Mouse (Mus musculus): ENCODE measurements around the gene Pkmyt1. TPM values are rescaled to one million over a fixed set of nuclear protein-coding genes. Genes with fewer than 3 reads are reported as not detected.

Pkmyt1 gene
- polyA plus RNA-seq, 1 experiment: 46.9 TPM

- TF ChIP-seq TAL1 (IDR thresholded peaks at IDR 0.05; ENCODE audit: low read length) (no peak), GATA1 (IDR thresholded peaks at IDR 0.05; ENCODE audit: low read length) (no peak)
- H3K27me3 ChIP-seq (ENCODE audit: control insufficient read depth): peaks cover 49% of the 10 kb centered on the region
- peaks cover 6% of the 10 kb centered on the region; the same call in 1 of the 2 replicates for H3K9me3 ChIP-seq (ENCODE audit: control insufficient read depth, low read length)
- H3K36me3 ChIP-seq (ENCODE audit: control insufficient read depth): no peaks in the 10 kb centered on the region; the same call in 1 of the 2 replicates
- H3K4me3 ChIP-seq (replicated peaks): peak overlapping the region; percentile 47
- H3K4me1 ChIP-seq (ENCODE audit: control insufficient read depth): peaks cover 9% of the 10 kb centered on the region
Observed at GRCm38 (mm10) chr17:23748631-23749391, 22.7 kb downstream of the Pkmyt1 start.

DNA sequence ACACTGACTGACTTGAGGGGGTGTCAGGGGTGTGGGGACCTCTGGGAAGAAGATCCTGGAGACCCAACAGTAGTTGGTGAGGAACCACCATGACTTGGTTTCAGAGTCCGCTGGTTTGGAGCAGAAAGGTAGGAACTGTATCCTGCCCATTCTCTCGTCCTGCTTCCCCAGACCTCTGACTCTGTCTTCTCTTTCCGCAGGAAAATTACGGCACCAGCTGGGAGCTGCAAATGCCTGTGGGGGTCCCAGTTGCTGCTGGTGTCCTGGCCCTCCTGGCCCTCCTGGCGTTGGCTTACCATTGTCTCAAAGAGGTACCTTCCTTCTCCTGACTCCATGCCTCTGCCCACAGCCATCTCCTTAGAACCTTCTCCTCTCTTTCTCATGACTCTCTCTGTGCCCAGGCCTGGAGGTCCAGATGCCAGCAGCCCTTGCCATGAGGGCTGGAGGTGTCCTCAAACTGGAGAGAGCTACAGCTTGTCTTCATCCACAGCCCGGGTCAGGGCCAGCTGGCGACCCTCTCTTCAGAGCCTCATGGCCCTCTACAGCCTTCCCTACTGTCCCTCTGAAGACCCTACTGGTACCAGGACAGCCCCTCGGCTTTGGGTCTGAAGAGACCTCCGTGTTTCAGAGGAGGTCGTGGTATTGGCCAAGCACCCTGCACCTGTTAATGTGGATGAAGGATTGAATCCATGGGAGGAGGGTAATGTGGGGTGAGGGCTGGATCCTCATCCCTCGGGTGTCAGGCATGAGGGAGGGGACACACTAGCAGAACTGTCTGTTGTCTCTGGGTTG, 23.5 kb downstream of the Pkmyt1 start:
- no peak for TF ChIP-seq TAL1 (IDR thresholded peaks at IDR 0.05; ENCODE audit: low read length)
- TF ChIP-seq GATA1 (IDR thresholded peaks at IDR 0.05; ENCODE audit: low read length): no peak
- Histone ChIP-seq H3K4me3 (replicated peaks) (peak overlapping the region; percentile 47), H3K4me1 (ENCODE audit: control insufficient read depth) (peaks cover 9% of the 10 kb centered on the region)

DNA sequence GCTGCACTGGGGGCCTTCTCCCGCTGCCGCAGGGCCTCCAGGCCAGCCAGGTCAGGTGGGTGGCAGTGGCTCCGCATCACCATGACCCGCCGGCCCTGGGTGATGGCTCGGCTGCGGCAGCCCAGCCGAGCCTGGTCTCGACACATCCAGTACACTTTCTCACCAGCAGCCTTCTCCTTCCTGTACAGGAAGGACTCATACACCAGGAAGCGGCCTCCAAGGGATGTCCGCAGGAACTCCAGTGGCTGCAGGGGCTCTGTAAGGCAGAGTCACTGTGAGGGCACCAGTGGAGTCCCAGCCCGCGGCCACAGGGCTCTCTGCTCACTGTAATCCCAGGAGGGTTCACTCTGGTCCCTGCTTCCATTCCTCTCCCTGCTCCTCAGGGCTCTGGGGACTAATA, 29.6 kb downstream of the Pkmyt1 start:
- Histone ChIP-seq H3K36me3 (ENCODE audit: control insufficient read depth) (peaks cover 11% of the 10 kb centered on the region), H3K9me3 (ENCODE audit: control insufficient read depth, low read length) (peaks cover 2% of the 10 kb centered on the region; the same call in 1 of the 2 replicates), H3K27me3 (ENCODE audit: control insufficient read depth) (no peaks in the 10 kb centered on the region), H3K4me3 (replicated peaks) (no peak overlapping the region), H3K4me1 (ENCODE audit: control insufficient read depth) (no peaks in the 10 kb centered on the region)
- no peak for TF ChIP-seq GATA1 (IDR thresholded peaks at IDR 0.05; ENCODE audit: low read length)
- no peak for TF ChIP-seq TAL1 (IDR thresholded peaks at IDR 0.05; ENCODE audit: low read length)

More for the DNA sequence above, 23.5 kb downstream of the Pkmyt1 start:
- Histone ChIP-seq H3K27me3 (ENCODE audit: control insufficient read depth) (peaks cover 42% of the 10 kb centered on the region), H3K36me3 (ENCODE audit: control insufficient read depth) (no peaks in the 10 kb centered on the region; the same call in 1 of the 2 replicates), H3K9me3 (ENCODE audit: control insufficient read depth, low read length) (peaks cover 4% of the 10 kb centered on the region; the same call in 1 of the 2 replicates)

DNA sequence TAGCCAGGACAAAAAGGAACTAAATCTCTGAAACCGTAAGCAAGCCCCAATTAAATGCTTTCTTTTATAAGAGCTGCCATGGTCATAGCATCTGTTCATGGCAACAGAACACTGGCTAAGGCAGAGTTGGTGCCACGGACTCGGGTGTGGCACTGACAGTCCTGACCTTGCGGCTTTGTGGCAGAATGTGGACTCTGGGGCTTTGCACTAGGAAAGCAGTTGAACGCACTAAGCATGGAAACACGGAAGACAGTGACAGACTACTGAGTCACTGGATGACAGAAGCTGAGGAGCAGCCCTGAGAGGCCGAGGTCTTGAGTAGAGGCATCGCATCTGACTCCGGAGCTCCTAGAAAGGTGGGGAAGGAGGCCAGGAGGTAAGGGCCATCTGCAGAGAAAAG, 31.4 kb downstream of the Pkmyt1 start:
- no peaks in the 10 kb centered on the region for H3K27me3 ChIP-seq (ENCODE audit: control insufficient read depth)
- H3K4me1 ChIP-seq (ENCODE audit: control insufficient read depth): no peaks in the 10 kb centered on the region
- H3K4me3 ChIP-seq (replicated peaks): no peak overlapping the region
- H3K36me3 ChIP-seq (ENCODE audit: control insufficient read depth): peaks cover 12% of the 10 kb centered on the region
- TF ChIP-seq TAL1 (IDR thresholded peaks at IDR 0.05; ENCODE audit: low read length) (no peak), GATA1 (IDR thresholded peaks at IDR 0.05; ENCODE audit: low read length) (no peak)
- peaks cover 2% of the 10 kb centered on the region; the same call in 1 of the 2 replicates for H3K9me3 ChIP-seq (ENCODE audit: control insufficient read depth, low read length)

DNA sequence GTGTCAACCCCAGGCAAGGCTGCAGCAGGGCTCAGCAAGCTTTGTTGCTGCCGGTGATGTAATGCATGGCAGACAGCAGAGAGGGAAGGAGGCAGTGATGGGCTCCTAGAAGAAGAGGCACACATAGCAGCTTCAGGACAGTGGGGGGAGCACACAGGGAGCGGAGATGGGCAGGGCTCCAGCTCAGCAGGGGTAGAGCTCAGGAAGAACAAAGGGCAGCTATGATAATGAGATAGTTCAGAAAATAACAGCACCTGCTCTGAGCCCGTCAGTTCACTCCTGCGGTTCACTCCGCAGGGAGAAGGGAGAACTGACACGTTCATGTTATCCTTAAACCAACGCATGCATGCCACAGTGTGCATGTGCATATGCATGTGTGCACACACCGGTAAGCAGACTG, 32.7 kb downstream of the Pkmyt1 start:
- no peak overlapping the region for H3K4me3 ChIP-seq (replicated peaks)
- H3K4me1 ChIP-seq (ENCODE audit: control insufficient read depth): no peaks in the 10 kb centered on the region
- H3K9me3 ChIP-seq (ENCODE audit: control insufficient read depth, low read length): peaks cover 2% of the 10 kb centered on the region; the same call in 1 of the 2 replicates
- TF ChIP-seq GATA1 (IDR thresholded peaks at IDR 0.05; ENCODE audit: low read length) (no peak), TAL1 (IDR thresholded peaks at IDR 0.05; ENCODE audit: low read length) (no peak)
- H3K36me3 ChIP-seq (ENCODE audit: control insufficient read depth): peaks cover 12% of the 10 kb centered on the region
- no peaks in the 10 kb centered on the region for H3K27me3 ChIP-seq (ENCODE audit: control insufficient read depth)

GRCm38 (mm10) chr17:23760231-23760630, 34.1 kb downstream of the Pkmyt1 start:
- peaks cover 2% of the 10 kb centered on the region; the same call in 1 of the 2 replicates for H3K9me3 ChIP-seq (ENCODE audit: control insufficient read depth, low read length)
- no peak for TF ChIP-seq GATA1 (IDR thresholded peaks at IDR 0.05; ENCODE audit: low read length)
- no peak for TF ChIP-seq TAL1 (IDR thresholded peaks at IDR 0.05; ENCODE audit: low read length)
- H3K27me3 ChIP-seq (ENCODE audit: control insufficient read depth): no peaks in the 10 kb centered on the region
- H3K36me3 ChIP-seq (ENCODE audit: control insufficient read depth): peaks cover 12% of the 10 kb centered on the region
- no peaks in the 10 kb centered on the region for H3K4me1 ChIP-seq (ENCODE audit: control insufficient read depth)
- H3K4me3 ChIP-seq (replicated peaks): no peak overlapping the region

DNA sequence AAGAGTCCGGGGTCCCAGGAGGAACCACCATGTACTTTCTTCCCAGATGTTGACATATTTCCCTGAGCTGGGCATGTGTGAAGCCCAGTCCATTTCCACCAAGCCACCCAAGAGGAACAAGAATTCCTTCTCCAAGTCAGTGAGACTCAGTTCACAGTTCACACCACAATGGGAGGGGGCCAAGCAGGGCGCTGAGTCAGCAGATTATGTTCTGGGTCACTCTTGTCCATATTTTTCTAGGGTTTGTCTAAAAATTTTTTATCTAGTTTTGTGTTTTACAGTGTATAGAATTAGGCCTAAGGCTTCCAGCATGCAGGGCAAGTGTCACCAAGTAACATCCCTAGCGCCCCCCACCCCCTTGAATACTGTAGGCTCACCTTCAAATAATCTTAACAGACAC, 35.0 kb downstream of the Pkmyt1 start:
- H3K4me1 ChIP-seq (ENCODE audit: control insufficient read depth): no peaks in the 10 kb centered on the region
- no peaks in the 10 kb centered on the region for H3K27me3 ChIP-seq (ENCODE audit: control insufficient read depth)
- H3K36me3 ChIP-seq (ENCODE audit: control insufficient read depth): peaks cover 10% of the 10 kb centered on the region
- peaks cover 2% of the 10 kb centered on the region; the same call in 1 of the 2 replicates for H3K9me3 ChIP-seq (ENCODE audit: control insufficient read depth, low read length)
- TF ChIP-seq TAL1 (IDR thresholded peaks at IDR 0.05; ENCODE audit: low read length): no peak
- no peak for TF ChIP-seq GATA1 (IDR thresholded peaks at IDR 0.05; ENCODE audit: low read length)
- H3K4me3 ChIP-seq (replicated peaks): no peak overlapping the region

DNA sequence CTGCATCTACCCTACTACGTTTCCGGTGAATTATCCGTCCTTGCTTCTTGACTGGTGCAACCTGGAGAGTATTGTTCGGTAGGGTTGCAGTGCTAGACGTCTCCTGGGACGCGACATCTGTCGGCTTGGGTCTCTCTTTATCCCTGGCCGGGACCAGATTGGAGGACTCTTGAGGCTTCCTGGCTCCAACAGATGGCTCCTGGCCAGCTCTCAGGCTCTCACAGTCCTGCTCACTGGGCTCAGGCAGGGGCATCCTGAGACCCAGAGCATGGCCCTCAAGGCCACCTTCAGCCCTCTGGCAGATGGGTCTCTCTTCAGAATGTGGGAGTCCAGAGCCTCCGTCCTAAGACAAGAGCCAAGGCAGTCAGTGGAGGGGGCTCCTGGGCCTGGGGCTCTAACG, 36.8 kb downstream of the Pkmyt1 start:
- Histone ChIP-seq H3K9me3 (ENCODE audit: control insufficient read depth, low read length) (peaks cover 2% of the 10 kb centered on the region; the same call in 1 of the 2 replicates), H3K36me3 (ENCODE audit: control insufficient read depth) (peaks cover 6% of the 10 kb centered on the region), H3K27me3 (ENCODE audit: control insufficient read depth) (no peaks in the 10 kb centered on the region), H3K4me1 (ENCODE audit: control insufficient read depth) (no peaks in the 10 kb centered on the region), H3K4me3 (replicated peaks) (no peak overlapping the region)
- TF ChIP-seq TAL1 (IDR thresholded peaks at IDR 0.05; ENCODE audit: low read length): no peak
- no peak for TF ChIP-seq GATA1 (IDR thresholded peaks at IDR 0.05; ENCODE audit: low read length)

DNA sequence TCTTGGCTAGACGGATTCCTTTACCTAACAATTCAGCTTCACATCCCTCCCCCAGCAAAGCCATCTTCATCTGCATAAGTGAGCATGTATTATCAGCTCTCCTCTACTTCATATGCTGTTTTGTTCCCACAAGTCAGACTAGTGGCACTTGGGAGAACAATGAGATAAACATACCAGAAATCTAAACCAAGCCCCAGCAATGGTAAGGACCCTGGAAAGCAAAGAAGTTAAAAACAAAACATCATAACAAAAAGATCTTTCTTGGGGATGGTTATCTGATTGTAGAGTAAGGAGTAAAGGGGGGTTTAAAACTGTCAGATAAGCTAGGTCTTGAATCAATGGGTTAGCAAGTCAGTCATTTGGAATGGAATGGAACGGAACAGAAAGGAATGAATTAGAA, 44.4 kb downstream of the Pkmyt1 start:
- Histone ChIP-seq H3K4me3 (replicated peaks) (peak overlapping the region; percentile 94), H3K36me3 (ENCODE audit: control insufficient read depth) (no peaks in the 10 kb centered on the region), H3K27me3 (ENCODE audit: control insufficient read depth) (peaks cover 8% of the 10 kb centered on the region), H3K4me1 (ENCODE audit: control insufficient read depth) (peaks cover 18% of the 10 kb centered on the region), H3K9me3 (ENCODE audit: control insufficient read depth, low read length) (no peaks in the 10 kb centered on the region)
- TF ChIP-seq TAL1 (IDR thresholded peaks at IDR 0.05; ENCODE audit: low read length): no peak
- TF ChIP-seq GATA1 (IDR thresholded peaks at IDR 0.05; ENCODE audit: low read length): no peak
